Mouse (Mus musculus) liver, embryonic 14.5 days (tissue): ENCODE data around the gene Ttn. TPM values are rescaled to one million over a fixed set of nuclear protein-coding genes. Genes with fewer than 3 reads are reported as not detected.

Experiments used
- ATAC-seq: fragments of 200-750 bp; cut with Nextera tagmentation; 2 replicates; pipeline ENCODE4 v1.8.0; 2017; ENCODE audit warnings: moderate number of reproducible peaks, mild to moderate bottlenecking, moderate library complexity; ENCODE audit not compliant: insufficient read depth
- DNase-seq, 3 experiments: peaks; one replicate each; pipeline ENCODE4 v3.0.0-alpha.2; 2012 to 2013; ENCODE audit warnings: low read depth in 3 of 3, low spot score in 3 of 3
- H3K27ac ChIP-seq: fragments of 300-500 bp; sonication (generic); 2 replicates; pipeline ENCODE4 v1.5.1; 2014; ENCODE audit warnings: moderate library complexity, mild to moderate bottlenecking, control low read depth, inconsistent platforms
- H3K27me3 ChIP-seq: fragments of 300-500 bp; sonication (generic); 2 replicates; pipeline ENCODE4 v1.6.1; 2014; ENCODE audit warnings: mild to moderate bottlenecking, low read length, moderate library complexity; ENCODE audit not compliant: control insufficient read depth, insufficient read depth
- H3K36me3 ChIP-seq: fragments of 300-500 bp; sonication (generic); replicated peaks from 2 replicates; pipeline ENCODE4 v1.6.1; 2014; ENCODE audit warnings: low read depth; ENCODE audit not compliant: control insufficient read depth, insufficient read depth
- H3K4me1 ChIP-seq, 2 experiments: fragments of 200-500 bp in 1 of 2; fragments of 300-500 bp in 1 of 2; sonication (generic) in 1 of 2; replicated peaks; 2 replicates each; pipeline ENCODE4 v1.6.1; 2012 to 2014; ENCODE audit warnings: antibody characterized with exemption in 1 of 2, inconsistent platforms in 1 of 2, low read length in 1 of 2; ENCODE audit not compliant: control insufficient read depth in 2 of 2, insufficient read depth in 2 of 2
- H3K4me2 ChIP-seq: fragments of 300-500 bp; sonication (generic); 2 replicates; pipeline ENCODE4 v1.6.1; 2014; ENCODE audit warnings: low read depth, mild to moderate bottlenecking, control low read depth, moderate library complexity
- H3K4me3 ChIP-seq, 2 experiments: fragments of 200-500 bp in 1 of 2; fragments of 300-500 bp in 1 of 2; sonication (generic) in 1 of 2; 2 replicates each; pipeline ENCODE4 v1.5.1; 2012 to 2014; ENCODE audit warnings: low read depth in 2 of 2, low read length in 2 of 2, mild to moderate bottlenecking in 2 of 2, control low read depth in 1 of 2, inconsistent platforms in 1 of 2, moderate library complexity in 1 of 2; ENCODE audit not compliant: insufficient read depth in 1 of 2
- H3K9ac ChIP-seq: fragments of 300-500 bp; sonication (generic); replicated peaks from 2 replicates; pipeline ENCODE4 v1.6.1; 2014; ENCODE audit warnings: mild to moderate bottlenecking, control low read depth, moderate library complexity
- H3K9me3 ChIP-seq: fragments of 300-500 bp; sonication (generic); 2 replicates; pipeline ENCODE4 v1.6.1; 2016; ENCODE audit warnings: low read length, mixed read lengths; ENCODE audit not compliant: control insufficient read depth
- CTCF ChIP-seq: IDR thresholded peaks from 2 replicates; pipeline ENCODE4 v1.5.1; 2016; ENCODE audit warnings: antibody characterized with exemption, low read depth, control low read depth
- EP300 ChIP-seq: IDR thresholded peaks from 2 replicates; pipeline ENCODE4 v1.6.1; 2016; ENCODE audit warnings: antibody characterized with exemption, low read depth
- WGBS: fragments of 180-500 bp; shearing (Covaris S2); extraction: QIAGEN DNeasy Blood & Tissue Kit; methylation state at CpG from one replicate; pipeline ENCODE4 v1.1.7; 2014; ENCODE audit not compliant: insufficient replicate concordance; 5-methylcytosine and 5-hydroxymethylcytosine counted together
- polyA plus RNA-seq, 2 experiments: library from polyadenylated mRNA; depleted of rRNA in 1 of 2; stranded (reverse) in 1 of 2; unstranded in 1 of 2; fragments of >200 nt; fragmentation: Nextera tagmentation in 1 of 2; extraction: Ambion mirVana in 1 of 2; gene quantifications; 2 replicates each; pipeline versions ENCODE4 v1.2.1 to v1.2.3; 2012 to 2014

Ttn gene
- polyA plus RNA-seq, 2 experiments = under 0.01 to 0.13 TPM

GRCm38 (mm10) chr2:76748696-76749095, 233.7 kb downstream of the Ttn start:
- H3K4me2 ChIP-seq = no peak overlapping the region
- H3K9me3 ChIP-seq = peaks cover 5% of the 10 kb centered on the region
- H3K27me3 ChIP-seq = no peaks in the 10 kb centered on the region
- H3K9ac ChIP-seq = no peak overlapping the region
- TF ChIP-seq EP300 (no peak), CTCF (no peak)
- ATAC-seq (no peak), DNase-seq (no peak)
- 76% methylated on average over 14 of the region's 14 CpGs for WGBS
- no peak overlapping the region for H3K27ac ChIP-seq
- no peak overlapping the region for H3K4me3 ChIP-seq
- no peaks in the 10 kb centered on the region for H3K36me3 ChIP-seq
- H3K4me1 ChIP-seq = no peaks in the 10 kb centered on the region

GRCm38 (mm10) chr2:76719650-76720049, 262.7 kb downstream of the Ttn start:
- Histone ChIP-seq H3K4me2 (no peak overlapping the region), H3K36me3 (no peaks in the 10 kb centered on the region), H3K9me3 (no peaks in the 10 kb centered on the region; the same call in 1 of the 2 replicates), H3K4me1 (no peaks in the 10 kb centered on the region), H3K27me3 (no peaks in the 10 kb centered on the region), H3K27ac (no peak overlapping the region), H3K9ac (no peak overlapping the region), H3K4me3 (no peak overlapping the region)
- no peak for ATAC-seq
- 82% methylated on average over 14 of the region's 14 CpGs for WGBS
- TF ChIP-seq CTCF (no peak), EP300 (no peak)
- DNase-seq = no peak

GRCm38 (mm10) chr2:76714984-76715383, 267.4 kb downstream of the Ttn start:
- no peaks in the 10 kb centered on the region for H3K27me3 ChIP-seq
- no peak for DNase-seq
- no peak overlapping the region for H3K4me2 ChIP-seq
- no peak overlapping the region for H3K27ac ChIP-seq
- no peak for ATAC-seq
- H3K4me3 ChIP-seq = no peak overlapping the region
- WGBS = 59% methylated on average over 8 of the region's 8 CpGs
- no peak overlapping the region for H3K9ac ChIP-seq
- TF ChIP-seq CTCF (peak; percentile 28), EP300 (no peak)
- peaks cover 5% of the 10 kb centered on the region for H3K9me3 ChIP-seq
- H3K36me3 ChIP-seq = no peaks in the 10 kb centered on the region
- H3K4me1 ChIP-seq = no peaks in the 10 kb centered on the region

GRCm38 (mm10) chr2:76708512-76708911, 273.8 kb downstream of the Ttn start:
- no peaks in the 10 kb centered on the region for H3K4me1 ChIP-seq
- no peak overlapping the region for H3K4me3 ChIP-seq
- 67% methylated on average over 3 of the region's 3 CpGs for WGBS

GRCm38 (mm10) chr2:76705655-76706054, 276.7 kb downstream of the Ttn start:
- WGBS = 79% methylated on average over 13 of the region's 13 CpGs
- H3K4me3 ChIP-seq = no peak overlapping the region
- H3K36me3 ChIP-seq = no peaks in the 10 kb centered on the region
- DNase-seq = no peak
- TF ChIP-seq EP300 (no peak), CTCF (no peak)
- no peak overlapping the region for H3K4me2 ChIP-seq
- ATAC-seq = no peak
- no peak overlapping the region for H3K9ac ChIP-seq
- no peaks in the 10 kb centered on the region for H3K4me1 ChIP-seq
- no peaks in the 10 kb centered on the region for H3K27me3 ChIP-seq
- peaks cover 8% of the 10 kb centered on the region for H3K9me3 ChIP-seq
- H3K27ac ChIP-seq = no peak overlapping the region

More at GRCm38 (mm10) chr2:76708512-76708911, 273.8 kb downstream of the Ttn start:
- DNase-seq (peak; percentile 7 to 31 (median 13)), ATAC-seq (no peak)
- Histone ChIP-seq H3K4me2 (no peak overlapping the region), H3K27me3 (no peaks in the 10 kb centered on the region), H3K36me3 (no peaks in the 10 kb centered on the region), H3K9ac (no peak overlapping the region), H3K27ac (no peak overlapping the region), H3K9me3 (peaks cover 13% of the 10 kb centered on the region)
- TF ChIP-seq EP300 (no peak), CTCF (no peak)
